Mouse (Mus musculus) ES-E14 (cell line): Measurements from ENCODE around the gene Rims1. TPM values are rescaled to one million over a fixed set of nuclear protein-coding genes. Genes with fewer than 3 reads are reported as not detected.

Source experiments
- DNase-seq: peaks from one replicate; pipeline ENCODE4 v3.0.0-alpha.2; 2013; ENCODE audit warnings: low read depth, low spot score
- H3K27ac ChIP-seq: 2 replicates; pipeline ENCODE4 v1.5.1; 2012; ENCODE audit warnings: low read depth, mild to moderate bottlenecking, low read length, moderate library complexity, mixed read lengths; ENCODE audit not compliant: poor library complexity, insufficient read depth, severe bottlenecking
- H3K36me3 ChIP-seq: 2 replicates; pipeline ENCODE4 v1.6.1; 2012; ENCODE audit warnings: mild to moderate bottlenecking, low read length, moderate library complexity, mixed read lengths; ENCODE audit not compliant: control insufficient read depth, poor library complexity, insufficient read depth, severe bottlenecking
- H3K4me1 ChIP-seq, 2 experiments: fragments of 150-350 bp in 1 of 2; sonication (generic) in 1 of 2; 2 replicates each; pipeline ENCODE4 v1.6.1; 2012; ENCODE audit warnings: low read length in 2 of 2, mild to moderate bottlenecking in 1 of 2, mixed read lengths in 1 of 2; ENCODE audit not compliant: control insufficient read depth in 2 of 2, insufficient read depth in 2 of 2, poor library complexity in 1 of 2
- H3K4me3 ChIP-seq, 2 experiments: fragments of 150-350 bp in 1 of 2; sonication (generic) in 1 of 2; 2 replicates each; pipeline ENCODE4 v1.5.1; 2012; ENCODE audit warnings: low read length in 2 of 2, low read depth in 1 of 2, mild to moderate bottlenecking in 1 of 2, mixed read lengths in 1 of 2; ENCODE audit not compliant: insufficient read depth in 1 of 2, poor library complexity in 1 of 2, severe bottlenecking in 1 of 2
- H3K9ac ChIP-seq: 2 replicates; pipeline ENCODE4 v1.6.1; 2012; ENCODE audit warnings: low read depth, mild to moderate bottlenecking, low read length, mixed read lengths; ENCODE audit not compliant: poor library complexity, insufficient read depth, severe bottlenecking
- H3K9me3 ChIP-seq: fragments of 150-350 bp; sonication (generic); 2 replicates; pipeline ENCODE4 v1.6.1; 2012; ENCODE audit warnings: low read depth, mild to moderate bottlenecking, low read length; ENCODE audit not compliant: control insufficient read depth, insufficient read depth
- CHD2 ChIP-seq: IDR thresholded peaks from 2 replicates; pipeline ENCODE4 v1.6.1; 2014; ENCODE audit warnings: mild to moderate bottlenecking, low read depth, low read length, inconsistent platforms
- HCFC1 ChIP-seq: IDR thresholded peaks from 2 replicates; pipeline ENCODE4 v1.6.1; 2012; ENCODE audit warnings: low read length, inconsistent platforms, borderline replicate concordance; ENCODE audit not compliant: insufficient read depth
- MAFK ChIP-seq: IDR thresholded peaks from 2 replicates; pipeline ENCODE4 v1.6.1; 2014; ENCODE audit warnings: mild to moderate bottlenecking, low read depth, low read length, inconsistent platforms; ENCODE audit not compliant: insufficient read depth
- ZC3H11A ChIP-seq: IDR thresholded peaks from 2 replicates; pipeline ENCODE4 v1.6.1; 2012; ENCODE audit warnings: low read depth, mild to moderate bottlenecking, inconsistent platforms, low read length, borderline replicate concordance
- ZNF384 ChIP-seq: IDR thresholded peaks from 2 replicates; pipeline ENCODE4 v1.6.1; 2012; ENCODE audit warnings: low read depth, low read length, inconsistent platforms
- in situ Hi-C, 2 experiments: fragments of 600-800 bp; cut with MboI; formaldehyde crosslinking; loops; one replicate each; pipeline ENCODE4 v1.15.1; 2025; ENCODE audit warnings: low sequenced_read_pairs in 2 of 2, inconsistent platforms in 1 of 2; ENCODE audit not compliant: unreplicated experiment in 2 of 2
- total RNA-seq: library from RNA; depleted of rRNA; stranded (reverse); fragments of 300-350 nt; gene quantifications from 2 replicates; pipeline ENCODE4 v1.2.3, GENCODE M21; 2012

The Rims1 gene
- total RNA-seq, 1 experiment = 1.4 TPM

- peak; percentile 36 for DNase-seq
- TF ChIP-seq ZNF384 = no peak
- no peak overlapping the region for H3K9ac ChIP-seq
- no peaks in the 10 kb centered on the region; a peak in 1 of 4 replicates for H3K4me1 ChIP-seq
- in situ Hi-C loops = no loop called here
- H3K27ac ChIP-seq = no peak overlapping the region
- no peaks in the 10 kb centered on the region for H3K9me3 ChIP-seq
- H3K4me3 ChIP-seq = no peak overlapping the region
- no peaks in the 10 kb centered on the region for H3K36me3 ChIP-seq
Observed at GRCm38 (mm10) chr1:22293953-22294352, 511.8 kb downstream of the Rims1 start.

GRCm38 (mm10) chr1:22293310-22293709 is 512.5 kb downstream of the Rims1 start:
- no peaks in the 10 kb centered on the region for H3K9me3 ChIP-seq
- no peak overlapping the region for H3K27ac ChIP-seq
- H3K36me3 ChIP-seq = no peaks in the 10 kb centered on the region
- TF ChIP-seq ZC3H11A = no peak
- TF ChIP-seq CHD2 = no peak
- no peak overlapping the region for H3K4me3 ChIP-seq
- no peak for DNase-seq
- H3K4me1 ChIP-seq = no peaks in the 10 kb centered on the region; a peak in 1 of 4 replicates
- in situ Hi-C loops = no loop called here
- H3K9ac ChIP-seq = no peak overlapping the region

GRCm38 (mm10) chr1:22286807-22287206 is 519.0 kb downstream of the Rims1 start:
- in situ Hi-C loops = no loop called here
- Histone ChIP-seq H3K36me3 (no peaks in the 10 kb centered on the region), H3K9ac (no peak overlapping the region), H3K9me3 (no peaks in the 10 kb centered on the region), H3K4me1 (no peaks in the 10 kb centered on the region), H3K4me3 (no peak overlapping the region), H3K27ac (no peak overlapping the region)
- no peak for TF ChIP-seq HCFC1
- no peak for TF ChIP-seq MAFK
- TF ChIP-seq ZNF384 = no peak
- TF ChIP-seq ZC3H11A = no peak
- no peak for TF ChIP-seq CHD2
- no peak for DNase-seq

GRCm38 (mm10) chr1:22279954-22280353 is 525.8 kb downstream of the Rims1 start:
- H3K4me3 ChIP-seq = no peak overlapping the region
- no peaks in the 10 kb centered on the region for H3K9me3 ChIP-seq
- H3K9ac ChIP-seq = no peak overlapping the region
- in situ Hi-C loops = no loop called here
- no peak overlapping the region for H3K27ac ChIP-seq
- H3K36me3 ChIP-seq = no peaks in the 10 kb centered on the region
- 0 out of 4 replicates have a peak, but pooled peaks cover 0 to 3% of the 10 kb centered on the region in 2 experiments for H3K4me1 ChIP-seq
- TF ChIP-seq HCFC1 (no peak), ZNF384 (no peak), MAFK (no peak), ZC3H11A (no peak), CHD2 (no peak)
- no peak for DNase-seq

- no peak overlapping the region for H3K9ac ChIP-seq
- H3K9me3 ChIP-seq = no peaks in the 10 kb centered on the region
- no peak for DNase-seq
- no peak overlapping the region for H3K27ac ChIP-seq
- no peak overlapping the region for H3K4me3 ChIP-seq
- in situ Hi-C loops = no loop called here
- 0 out of 4 replicates have a peak, but pooled peaks cover 0 to under 1% of the 10 kb centered on the region in 2 experiments for H3K4me1 ChIP-seq
- no peaks in the 10 kb centered on the region for H3K36me3 ChIP-seq
- TF ChIP-seq MAFK (no peak), ZC3H11A (no peak), ZNF384 (no peak), CHD2 (no peak)
Observed at GRCm38 (mm10) chr1:22274081-22274480, 531.7 kb downstream of the Rims1 start.
